In the genomic region with DNA sequence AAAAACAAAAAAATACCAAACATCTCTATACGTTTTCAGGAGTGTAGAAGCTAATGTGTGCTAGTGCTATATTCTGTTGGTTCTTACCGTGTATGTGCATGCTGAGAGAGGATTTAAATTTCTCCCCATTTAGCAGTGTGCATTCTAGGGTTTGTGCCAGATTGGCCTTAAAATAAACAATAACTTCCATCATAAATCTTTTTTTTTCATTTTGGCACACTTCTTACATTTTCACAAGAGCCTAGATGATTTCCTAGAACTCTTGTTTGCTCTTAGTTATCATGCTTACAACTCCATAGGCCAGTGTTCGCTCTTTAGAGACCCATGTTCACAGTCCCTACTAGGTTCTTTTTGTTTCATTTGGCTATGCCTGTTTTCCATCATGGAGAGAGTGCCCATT, we compare ENCODE assay signal across 17 mouse cellular contexts.
"Had no signal": no experiment of that assay in that cellular context is flagged by ENCODE, and none has a peak within 500 bp of the region (broad histone marks: within the 10 kb centered on the region; RNA-seq: fewer than 3 reads in every experiment).

No protein-coding gene starts in this region.

- H3K4me2 ChIP-seq: liver, embryonic 11.5 days; liver, embryonic 13.5 days; liver, embryonic 15.5 days; midbrain, embryonic 11.5 days; midbrain, embryonic 13.5 days; midbrain, embryonic 15.5 days; neural tube, embryonic 12.5 days; stomach, embryonic 15.5 days had no signal

- H3K36me3 ChIP-seq: liver, embryonic 13.5 days; liver, embryonic 15.5 days; midbrain, embryonic 13.5 days; midbrain, embryonic 15.5 days; neural tube, embryonic 12.5 days; stomach, embryonic 15.5 days had no signal

- DNase-seq: liver, embryonic 13.5 days; liver, postnatal 0 days; lung, postnatal 14 days; right cerebral cortex, postnatal 14 days; thymus, adult 2 months; thymus, postnatal 25 days; thymus, postnatal 4 days had no signal

- H3K4me1 ChIP-seq: liver, embryonic 13.5 days; liver, embryonic 15.5 days; megakaryocyte, embryonic 14.5 days; midbrain, embryonic 13.5 days; midbrain, embryonic 15.5 days; neural tube, embryonic 12.5 days had no signal

- H3K4me3 ChIP-seq: liver, embryonic 13.5 days; liver, embryonic 15.5 days; megakaryocyte, embryonic 14.5 days; midbrain, embryonic 13.5 days; midbrain, embryonic 15.5 days; neural tube, embryonic 12.5 days; stomach, embryonic 15.5 days had no signal

- H3K27me3 ChIP-seq: liver, embryonic 13.5 days; liver, embryonic 15.5 days; megakaryocyte, embryonic 14.5 days; midbrain, embryonic 13.5 days; midbrain, embryonic 15.5 days; neural tube, embryonic 12.5 days; stomach, embryonic 15.5 days had no signal

- H3K9me3 ChIP-seq: liver, embryonic 13.5 days; liver, embryonic 15.5 days; megakaryocyte, embryonic 14.5 days; midbrain, embryonic 13.5 days; midbrain, embryonic 15.5 days; neural tube, embryonic 12.5 days; stomach, embryonic 15.5 days had no signal

- H3K9ac ChIP-seq: liver, embryonic 13.5 days; liver, embryonic 15.5 days; liver, postnatal 0 days; midbrain, embryonic 13.5 days; midbrain, embryonic 15.5 days; neural tube, embryonic 12.5 days; stomach, embryonic 15.5 days had no signal

- ATAC-seq: liver, postnatal 0 days; midbrain, embryonic 13.5 days; midbrain, embryonic 15.5 days had no signal

- H3K27ac ChIP-seq: liver, embryonic 13.5 days; liver, embryonic 15.5 days; macrophage; midbrain, embryonic 13.5 days; midbrain, embryonic 15.5 days; neural tube, embryonic 12.5 days; stomach, embryonic 15.5 days; stomach, postnatal 0 days had no signal
